8 mouse cellular contexts compared by ENCODE assay signal in genomic region chr14:120910733-120911324, GRCm38 (mm10). TPM values are rescaled to one million over a fixed set of nuclear protein-coding genes. Genes with fewer than 3 reads are reported as not detected.
DNase-seq lines count a peak whose midpoint lies in the region; ATAC-seq and TF ChIP-seq lines count a peak whose summit lies in the region.

Gene Ipo5, plus strand, starts transcription at chr14:120911224.

- peak within 1 kb of the TSS; percentile 53 for H3K4me3 ChIP-seq in hindbrain, embryonic 14.5 days (replicated peaks; ENCODE audit: low read length)

- in situ Hi-C loops in Patski (cut with MboI; ENCODE audit: low pct_unique_long_range_greater_than_20kb), result no loop called here

- POLR2A ChIA-PET in Patski (lab: Charles Lee), result no interaction called here

- H3K36me3 ChIP-seq in hindbrain, embryonic 14.5 days (replicated peaks; ENCODE audit: control insufficient read depth, insufficient read depth), result no peaks in the 10 kb centered on the region

- peak within 1 kb of the TSS; percentile 94 for H3K27ac ChIP-seq in hindbrain, embryonic 14.5 days

- no peak for TF ChIP-seq CTCF in Patski (IDR thresholded peaks at IDR 0.05)

- peak; percentile 56 for DNase-seq in Patski (ENCODE audit: low read depth, low spot score)
- DNase-seq in cerebellum, postnatal 14 days, result peak; percentile 97 to 98
- DNase-seq in frontal cortex, postnatal 25 days (ENCODE audit: low spot score in 2 of 2), result peak; percentile 84 to 90
- peak; percentile 96 for DNase-seq in hindbrain, embryonic 14.5 days (ENCODE audit: low spot score)
- peak; percentile 94 for DNase-seq in layer of hippocampus, postnatal 36 days
- peak; percentile 96 for DNase-seq in lung, postnatal 36 days
- DNase-seq in retina, postnatal 1 day, result peak; percentile 98
- DNase-seq in urinary bladder, adult 18-20 months (ENCODE audit: low spot score in 2 of 2), result peak; percentile 88 to 95

- H3K9ac ChIP-seq in hindbrain, embryonic 14.5 days, result peak within 1 kb of the TSS; percentile 67

- H3K4me2 ChIP-seq in hindbrain, embryonic 14.5 days (replicated peaks), result peak within 1 kb of the TSS; percentile 87

- H3K4me1 ChIP-seq in hindbrain, embryonic 14.5 days (replicated peaks; ENCODE audit: control insufficient read depth, insufficient read depth, low read length), result peaks cover 13% of the 10 kb centered on the region

- no peaks in the 10 kb centered on the region for H3K9me3 ChIP-seq in hindbrain, embryonic 14.5 days (ENCODE audit: control insufficient read depth, low read length)

- no peaks in the 10 kb centered on the region for H3K27me3 ChIP-seq in Patski
- H3K27me3 ChIP-seq in hindbrain, embryonic 14.5 days (ENCODE audit: control insufficient read depth, insufficient read depth, low read length), result no peaks in the 10 kb centered on the region

- under 1% methylated on average over 50 of the region's 83 CpGs for WGBS in hindbrain, embryonic 14.5 days

- CTCF ChIA-PET in Patski (lab: Charles Lee), result interaction anchor here (1.3 to 1.8 kb wide), 2 partner anchors 75 to 79 kb away, joined by 3 to 9 read pairs; no protein-coding TSS in a partner anchor

- ATAC-seq in Patski, result peak; percentile 94
- ATAC-seq in hindbrain, embryonic 14.5 days (ENCODE audit: low FRiP score), result peak; percentile 95

RNA-seq across cellular contexts. Expression of gene Ipo5, which starts in this region (rescaled TPM):
- 137 TPM for polyA plus RNA-seq in Patski (2021)
- 72.4 and 81.7 TPM in 2 replicates for polyA plus RNA-seq in hindbrain, embryonic 14.5 days (2014; fragmentation: Nextera tagmentation; extraction: Ambion mirVana)
- total RNA-seq in layer of hippocampus, postnatal 36 days (2021), result 100 to 1,000 TPM in 1 of 2 experiments, 10 to 100 TPM in 1; 96.0 to 101 TPM

Comparison
In these comparisons a context has a peak if more than half of its experiments do, and no peak if none do; other contexts are left out.
1. Peak in every context shown above with its lines: DNase-seq, ATAC-seq, H3K4me3 ChIP-seq and H3K27ac ChIP-seq.